Mouse (Mus musculus) midbrain, embryonic 11.5 days (tissue): ENCODE measurements around the gene Plekha5. TPM values are rescaled to one million over a fixed set of nuclear protein-coding genes. Genes with fewer than 3 reads are reported as not detected.

ENCODE experiments used
- ATAC-seq: fragments of 200-750 bp; cut with Nextera tagmentation; 2 replicates; pipeline ENCODE4 v1.8.0; 2017; ENCODE audit warnings: moderate TSS enrichment, moderate library complexity; ENCODE audit not compliant: low FRiP score
- DNase-seq: peaks from one replicate; pipeline ENCODE4 v3.0.0; 2015; ENCODE audit warnings: low spot score; ENCODE audit errors: missing footprints
- H3K27ac ChIP-seq: fragments of 300-500 bp; sonication (generic); 2 replicates; pipeline ENCODE4 v1.5.1; 2014; ENCODE audit warnings: low read depth, low read length
- H3K27me3 ChIP-seq: fragments of 300-500 bp; sonication (generic); 2 replicates; pipeline ENCODE4 v1.6.1; 2014; ENCODE audit warnings: mild to moderate bottlenecking, low read length, moderate library complexity, mixed read lengths; ENCODE audit not compliant: control insufficient read depth, insufficient read depth
- H3K36me3 ChIP-seq: fragments of 300-500 bp; sonication (generic); 2 replicates; pipeline ENCODE4 v1.6.1; 2014; ENCODE audit warnings: mild to moderate bottlenecking, low read length, moderate library complexity, mixed read lengths; ENCODE audit not compliant: control insufficient read depth, insufficient read depth
- H3K4me1 ChIP-seq: fragments of 300-500 bp; sonication (generic); 2 replicates; pipeline ENCODE4 v1.6.1; 2014; ENCODE audit warnings: low read length; ENCODE audit not compliant: control insufficient read depth, insufficient read depth
- H3K4me2 ChIP-seq: fragments of 300-500 bp; sonication (generic); 2 replicates; pipeline ENCODE4 v1.6.1; 2014; ENCODE audit warnings: mild to moderate bottlenecking, moderate library complexity
- H3K4me3 ChIP-seq: fragments of 300-500 bp; sonication (generic); 2 replicates; pipeline ENCODE4 v1.5.1; 2014; ENCODE audit warnings: low read depth, low read length
- H3K9ac ChIP-seq: fragments of 300-500 bp; sonication (generic); 2 replicates; pipeline ENCODE4 v1.6.1; 2014; ENCODE audit warnings: low read length
- H3K9me3 ChIP-seq: fragments of 300-500 bp; sonication (generic); 2 replicates; pipeline ENCODE4 v1.6.1; 2016; ENCODE audit warnings: low read length; ENCODE audit not compliant: control insufficient read depth
- WGBS: fragments of 180-500 bp; shearing (Covaris S2); extraction: QIAGEN DNeasy Blood & Tissue Kit; methylation state at CpG from one replicate; pipeline ENCODE4 v1.1.7; 2014; 5-methylcytosine and 5-hydroxymethylcytosine counted together
- polyA plus RNA-seq: library from polyadenylated mRNA; unstranded; fragments of >200 nt; fragmentation: Nextera tagmentation; extraction: Ambion mirVana; gene quantifications from 2 replicates; pipeline ENCODE4 v1.2.1, GENCODE M21; 2014

The Plekha5 gene
- polyA plus RNA-seq, 1 experiment from 2014 or later = 56.9 TPM

DNA sequence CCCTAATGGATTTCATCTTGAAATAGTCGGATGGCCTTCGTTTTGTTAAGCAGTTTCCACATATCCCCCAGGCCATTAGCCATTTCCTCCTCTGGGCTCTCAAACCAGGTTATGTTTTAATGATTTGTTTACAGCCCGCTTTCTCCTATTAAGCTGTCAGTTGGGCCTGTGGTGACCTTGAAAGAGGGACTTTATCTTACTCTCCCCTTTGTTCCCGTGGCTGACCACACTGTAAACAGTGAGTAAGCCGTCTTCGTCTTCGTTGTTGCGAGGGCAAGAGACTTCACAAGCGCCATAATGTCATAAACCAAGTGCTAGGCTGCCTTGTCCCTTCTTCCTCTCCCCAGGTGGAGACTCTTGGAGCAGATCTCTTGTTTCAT lies 85.3 kb downstream of the Plekha5 start:
- ATAC-seq = no peak
- H3K27me3 ChIP-seq = no peaks in the 10 kb centered on the region
- H3K36me3 ChIP-seq = no peaks in the 10 kb centered on the region
- no peak overlapping the region for H3K4me3 ChIP-seq
- peaks cover 6% of the 10 kb centered on the region for H3K4me1 ChIP-seq
- H3K27ac ChIP-seq = no peak overlapping the region
- no peak overlapping the region for H3K9ac ChIP-seq
- 85% methylated on average over 9 of the region's 9 CpGs for WGBS
- no peak for DNase-seq
- no peak overlapping the region for H3K4me2 ChIP-seq
- no peaks in the 10 kb centered on the region for H3K9me3 ChIP-seq

DNA sequence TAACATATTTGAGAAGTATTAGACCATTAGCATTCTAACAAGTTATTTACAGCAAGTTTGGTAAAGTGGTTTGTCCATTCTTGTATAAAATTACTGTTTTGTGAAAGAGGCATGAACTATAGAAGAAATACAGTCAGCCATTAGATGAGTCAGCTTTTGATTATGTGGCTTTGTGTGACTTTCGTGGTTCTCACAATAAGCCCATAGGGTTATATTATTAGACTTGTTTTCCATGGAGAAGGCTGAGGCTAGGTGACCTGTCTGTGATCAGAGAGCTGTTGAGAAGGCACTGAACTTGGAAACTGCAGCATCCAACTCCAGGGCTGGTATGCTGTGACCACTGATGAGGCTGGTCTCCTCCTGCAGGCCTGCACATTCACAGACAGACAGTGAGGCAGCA lies 88.2 kb downstream of the Plekha5 start:
- Histone ChIP-seq H3K36me3 (no peaks in the 10 kb centered on the region), H3K9ac (no peak overlapping the region), H3K27ac (no peak overlapping the region), H3K27me3 (no peaks in the 10 kb centered on the region), H3K4me2 (no peak overlapping the region), H3K9me3 (no peaks in the 10 kb centered on the region), H3K4me1 (peaks cover 12% of the 10 kb centered on the region), H3K4me3 (no peak overlapping the region)
- WGBS = 80% methylated on average over 1 of the region's 1 CpGs
- DNase-seq = no peak
- no peak for ATAC-seq

DNA sequence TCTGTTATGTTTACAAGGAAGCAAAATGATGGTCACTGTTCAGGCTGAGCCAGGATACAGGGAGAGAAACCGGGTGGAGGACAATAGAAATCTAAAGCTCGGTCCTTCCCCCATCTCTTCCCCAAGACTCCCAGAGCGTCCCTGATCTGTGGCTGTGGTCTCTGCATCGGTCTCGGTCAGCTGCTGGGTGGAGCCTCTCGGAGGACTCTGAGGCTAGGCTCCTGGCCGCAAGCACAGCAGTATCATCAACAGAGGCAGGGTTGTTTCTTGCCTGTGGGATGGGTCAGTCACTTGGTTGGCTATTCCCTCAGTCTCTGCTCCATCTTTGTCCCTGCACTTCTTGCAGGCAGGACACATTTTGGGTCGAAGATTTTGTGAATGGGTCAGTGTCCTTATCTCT lies 88.6 kb downstream of the Plekha5 start:
- H3K4me2 ChIP-seq = no peak overlapping the region
- DNase-seq = no peak
- H3K9me3 ChIP-seq = no peaks in the 10 kb centered on the region
- ATAC-seq = no peak
- WGBS = 57% methylated on average over 8 of the region's 8 CpGs
- H3K4me1 ChIP-seq = peaks cover 12% of the 10 kb centered on the region
- H3K36me3 ChIP-seq = no peaks in the 10 kb centered on the region
- no peak overlapping the region for H3K4me3 ChIP-seq
- H3K9ac ChIP-seq = no peak overlapping the region
- H3K27me3 ChIP-seq = no peaks in the 10 kb centered on the region
- no peak overlapping the region for H3K27ac ChIP-seq

DNA sequence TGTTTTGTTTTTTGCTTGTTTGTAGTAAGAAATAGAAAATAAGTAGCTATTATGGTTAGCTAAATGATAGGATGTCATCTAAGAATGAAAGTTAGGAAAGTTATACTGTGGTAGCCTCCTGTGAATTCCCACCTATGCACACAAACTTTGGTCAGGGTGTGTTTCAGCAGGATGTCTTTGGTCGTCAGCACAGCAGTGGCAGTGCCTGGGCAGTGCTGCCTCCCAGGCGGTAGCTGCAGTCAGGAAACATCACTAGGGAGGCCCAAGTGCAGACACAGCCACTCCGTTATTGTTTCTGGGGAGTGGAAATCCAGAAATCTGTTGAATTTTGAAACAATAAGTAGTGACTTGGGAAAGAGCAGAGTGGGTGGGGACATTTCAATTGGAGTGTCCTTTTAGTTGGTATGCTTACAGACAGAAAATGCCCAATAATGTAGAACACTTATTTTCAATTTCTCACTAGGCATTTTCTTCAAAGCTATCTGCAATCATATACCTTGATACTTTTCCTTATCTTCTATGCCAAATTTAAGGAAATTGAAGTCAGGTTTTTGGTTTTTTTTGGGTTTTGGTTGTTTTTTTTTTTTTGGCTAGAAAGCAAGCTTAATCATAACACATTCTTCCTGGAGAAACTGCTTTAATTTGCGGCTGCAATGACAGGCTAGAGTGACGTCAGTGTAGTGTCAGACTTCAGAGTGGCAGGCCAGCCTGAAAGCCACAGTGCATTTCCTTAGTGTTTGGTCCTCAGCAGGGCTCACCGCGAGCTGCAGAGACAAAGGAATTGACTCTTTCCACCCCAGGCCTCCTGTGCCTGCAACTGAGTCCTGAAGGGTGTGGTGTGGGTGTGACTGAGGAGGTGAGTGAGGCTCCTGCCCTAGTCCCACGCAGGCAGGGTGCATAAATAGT lies 90.6 kb downstream of the Plekha5 start:
- no peak for DNase-seq
- Histone ChIP-seq H3K27ac (no peak overlapping the region), H3K9ac (no peak overlapping the region), H3K36me3 (no peaks in the 10 kb centered on the region), H3K4me3 (no peak overlapping the region), H3K4me2 (no peak overlapping the region), H3K4me1 (peaks cover 14% of the 10 kb centered on the region), H3K9me3 (no peaks in the 10 kb centered on the region), H3K27me3 (no peaks in the 10 kb centered on the region)
- ATAC-seq = peak; percentile 54
- WGBS = 20% methylated on average over 8 of the region's 8 CpGs

GRCm38 (mm10) chr6:140515550-140515949 lies 91.7 kb downstream of the Plekha5 start:
- H3K4me1 ChIP-seq = peaks cover 22% of the 10 kb centered on the region
- DNase-seq (no peak), ATAC-seq (no peak)
- 79% methylated on average over 4 of the region's 4 CpGs for WGBS
- H3K9ac ChIP-seq = no peak overlapping the region
- no peak overlapping the region for H3K27ac ChIP-seq
- no peaks in the 10 kb centered on the region for H3K9me3 ChIP-seq
- H3K4me2 ChIP-seq = no peak overlapping the region
- no peaks in the 10 kb centered on the region for H3K36me3 ChIP-seq
- H3K4me3 ChIP-seq = no peak overlapping the region
- H3K27me3 ChIP-seq = no peaks in the 10 kb centered on the region

GRCm38 (mm10) chr6:140516202-140516601 lies 92.3 kb downstream of the Plekha5 start:
- Histone ChIP-seq H3K27ac (no peak overlapping the region), H3K9me3 (no peaks in the 10 kb centered on the region), H3K36me3 (no peaks in the 10 kb centered on the region), H3K4me2 (no peak overlapping the region), H3K4me1 (peaks cover 23% of the 10 kb centered on the region), H3K4me3 (no peak overlapping the region), H3K27me3 (no peaks in the 10 kb centered on the region), H3K9ac (no peak overlapping the region)
- DNase-seq (no peak), ATAC-seq (no peak)
- whole genome bisulfite sequencing = 71% methylated on average over 3 of the region's 3 CpGs

DNA sequence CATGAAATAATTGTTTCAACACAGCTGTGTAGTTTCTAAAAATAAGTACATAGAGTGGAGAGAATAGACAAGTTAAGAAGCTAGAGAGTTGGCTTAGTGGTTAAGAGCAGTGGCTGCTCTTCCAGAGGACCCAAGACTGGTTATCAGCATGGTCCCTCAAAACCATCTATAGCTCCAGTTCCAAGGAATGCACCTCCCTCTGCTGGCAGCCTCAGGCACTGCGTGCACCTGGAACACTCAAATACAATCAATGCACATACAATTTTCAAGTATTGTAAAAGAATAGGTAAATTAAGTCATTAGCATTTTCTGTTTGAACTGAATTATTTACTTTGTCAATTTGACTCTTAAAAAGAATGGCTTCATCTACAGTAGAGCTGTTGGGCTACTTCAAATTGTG lies 93.3 kb downstream of the Plekha5 start:
- peaks cover 23% of the 10 kb centered on the region for H3K4me1 ChIP-seq
- no peaks in the 10 kb centered on the region for H3K9me3 ChIP-seq
- WGBS = 79% methylated on average over 1 of the region's 1 CpGs
- DNase-seq (no peak), ATAC-seq (no peak)
- H3K27me3 ChIP-seq = no peaks in the 10 kb centered on the region
- no peak overlapping the region for H3K9ac ChIP-seq
- no peak overlapping the region for H3K4me2 ChIP-seq
- no peaks in the 10 kb centered on the region for H3K36me3 ChIP-seq
- H3K27ac ChIP-seq = no peak overlapping the region
- no peak overlapping the region for H3K4me3 ChIP-seq

GRCm38 (mm10) chr6:140519019-140519418 lies 95.2 kb downstream of the Plekha5 start:
- H3K4me2 ChIP-seq = no peak overlapping the region
- no peak for ATAC-seq
- no peak overlapping the region for H3K9ac ChIP-seq
- no peak overlapping the region for H3K27ac ChIP-seq
- DNase-seq = no peak
- 67% methylated on average over 13 of the region's 13 CpGs for WGBS
- no peak overlapping the region for H3K4me3 ChIP-seq
- H3K4me1 ChIP-seq = peaks cover 23% of the 10 kb centered on the region
- no peaks in the 10 kb centered on the region for H3K9me3 ChIP-seq
- no peaks in the 10 kb centered on the region for H3K27me3 ChIP-seq
- H3K36me3 ChIP-seq = no peaks in the 10 kb centered on the region

GRCm38 (mm10) chr6:140519488-140520159 lies 95.8 kb downstream of the Plekha5 start:
- no peak overlapping the region; the same call in 1 of the 2 replicates for H3K9ac ChIP-seq
- H3K4me3 ChIP-seq = no peak overlapping the region
- WGBS = 33% methylated on average over 10 of the region's 10 CpGs
- peaks cover 19% of the 10 kb centered on the region for H3K4me1 ChIP-seq
- no peaks in the 10 kb centered on the region for H3K27me3 ChIP-seq
- DNase-seq (no peak), ATAC-seq (peak; percentile 47)
- no peak overlapping the region; the same call in 1 of the 2 replicates for H3K27ac ChIP-seq
- no peaks in the 10 kb centered on the region for H3K36me3 ChIP-seq
- no peaks in the 10 kb centered on the region for H3K9me3 ChIP-seq
- no peak overlapping the region for H3K4me2 ChIP-seq
